Mouse (Mus musculus): ENCODE results near the gene Isyna1. TPM values are rescaled to one million over a fixed set of nuclear protein-coding genes. Genes with fewer than 3 reads are reported as not detected.

The Isyna1 gene
- polyA plus RNA-seq, 1 experiment = 18.6 TPM

- H3K27ac ChIP-seq (ENCODE audit: insufficient read depth, low read length) = no peak overlapping the region
- no peak overlapping the region for H3K4me3 ChIP-seq (ENCODE audit: insufficient read depth, low read length)
- TF ChIP-seq CTCF (IDR thresholded peaks at IDR 0.05; ENCODE audit: borderline replicate concordance, insufficient read depth, low read length) (no peak), POLR2A (IDR thresholded peaks at IDR 0.05; ENCODE audit: low read depth, low read length) (no peak)
- H3K4me1 ChIP-seq (ENCODE audit: control insufficient read depth, insufficient read depth, low read length) = peaks cover 6% of the 10 kb centered on the region; the same call in 1 of the 2 replicates
Observed at GRCm38 (mm10) chr8:70558983-70559382, 35.2 kb upstream of the Isyna1 start.

GRCm38 (mm10) chr8:70560096-70560495 is 34.1 kb upstream of the Isyna1 start:
- TF ChIP-seq CTCF (IDR thresholded peaks at IDR 0.05; ENCODE audit: borderline replicate concordance, insufficient read depth, low read length) (no peak), POLR2A (IDR thresholded peaks at IDR 0.05; ENCODE audit: low read depth, low read length) (no peak)
- Histone ChIP-seq H3K4me1 (ENCODE audit: control insufficient read depth, insufficient read depth, low read length) (peaks cover 6% of the 10 kb centered on the region; the same call in 1 of the 2 replicates), H3K4me3 (ENCODE audit: insufficient read depth, low read length) (no peak overlapping the region), H3K27ac (ENCODE audit: insufficient read depth, low read length) (no peak overlapping the region)

- Histone ChIP-seq H3K4me1 (ENCODE audit: control insufficient read depth, insufficient read depth, low read length) (peaks cover 6% of the 10 kb centered on the region; the same call in 1 of the 2 replicates), H3K4me3 (ENCODE audit: insufficient read depth, low read length) (no peak overlapping the region), H3K27ac (ENCODE audit: insufficient read depth, low read length) (no peak overlapping the region)
- TF ChIP-seq POLR2A (IDR thresholded peaks at IDR 0.05; ENCODE audit: low read depth, low read length) (no peak), CTCF (IDR thresholded peaks at IDR 0.05; ENCODE audit: borderline replicate concordance, insufficient read depth, low read length) (no peak)
Observed at GRCm38 (mm10) chr8:70560564-70560963, 33.6 kb upstream of the Isyna1 start.

GRCm38 (mm10) chr8:70561357-70561756 is 32.8 kb upstream of the Isyna1 start:
- Histone ChIP-seq H3K4me1 (ENCODE audit: control insufficient read depth, insufficient read depth, low read length) (peaks cover 6% of the 10 kb centered on the region; the same call in 1 of the 2 replicates), H3K27ac (ENCODE audit: insufficient read depth, low read length) (no peak overlapping the region), H3K4me3 (ENCODE audit: insufficient read depth, low read length) (no peak overlapping the region)
- TF ChIP-seq CTCF (IDR thresholded peaks at IDR 0.05; ENCODE audit: borderline replicate concordance, insufficient read depth, low read length) (no peak), POLR2A (IDR thresholded peaks at IDR 0.05; ENCODE audit: low read depth, low read length) (no peak)

- no peak for TF ChIP-seq POLR2A (IDR thresholded peaks at IDR 0.05; ENCODE audit: low read depth, low read length)
- TF ChIP-seq CTCF (IDR thresholded peaks at IDR 0.05; ENCODE audit: borderline replicate concordance, insufficient read depth, low read length) = no peak
- H3K4me1 ChIP-seq (ENCODE audit: control insufficient read depth, insufficient read depth, low read length) = peaks cover 6% of the 10 kb centered on the region; the same call in 1 of the 2 replicates
- H3K27ac ChIP-seq (ENCODE audit: insufficient read depth, low read length) = no peak overlapping the region
Observed at GRCm38 (mm10) chr8:70561809-70562535, 32.2 kb upstream of the Isyna1 start.

GRCm38 (mm10) chr8:70562802-70563201 is 31.4 kb upstream of the Isyna1 start:
- TF ChIP-seq POLR2A (IDR thresholded peaks at IDR 0.05; ENCODE audit: low read depth, low read length) (no peak), CTCF (IDR thresholded peaks at IDR 0.05; ENCODE audit: borderline replicate concordance, insufficient read depth, low read length) (no peak)

More at GRCm38 (mm10) chr8:70561809-70562535, 32.2 kb upstream of the Isyna1 start:
- H3K4me3 ChIP-seq (ENCODE audit: insufficient read depth, low read length) = no peak overlapping the region

GRCm38 (mm10) chr8:70563763-70564387 is 30.3 kb upstream of the Isyna1 start:
- Histone ChIP-seq H3K27ac (ENCODE audit: insufficient read depth, low read length) (no peak overlapping the region), H3K4me3 (ENCODE audit: insufficient read depth, low read length) (no peak overlapping the region), H3K4me1 (ENCODE audit: control insufficient read depth, insufficient read depth, low read length) (peaks cover 3% of the 10 kb centered on the region; the same call in 1 of the 2 replicates)
- TF ChIP-seq POLR2A (IDR thresholded peaks at IDR 0.05; ENCODE audit: low read depth, low read length) = no peak
- no peak for TF ChIP-seq CTCF (IDR thresholded peaks at IDR 0.05; ENCODE audit: borderline replicate concordance, insufficient read depth, low read length)

More at GRCm38 (mm10) chr8:70562802-70563201, 31.4 kb upstream of the Isyna1 start:
- peaks cover 6% of the 10 kb centered on the region; the same call in 1 of the 2 replicates for H3K4me1 ChIP-seq (ENCODE audit: control insufficient read depth, insufficient read depth, low read length)
- no peak overlapping the region for H3K27ac ChIP-seq (ENCODE audit: insufficient read depth, low read length)
- no peak overlapping the region for H3K4me3 ChIP-seq (ENCODE audit: insufficient read depth, low read length)

GRCm38 (mm10) chr8:70564696-70565235 is 29.4 kb upstream of the Isyna1 start:
- Histone ChIP-seq H3K27ac (ENCODE audit: insufficient read depth, low read length) (no peak overlapping the region), H3K4me3 (ENCODE audit: insufficient read depth, low read length) (no peak overlapping the region), H3K4me1 (ENCODE audit: control insufficient read depth, insufficient read depth, low read length) (peaks cover 3% of the 10 kb centered on the region; the same call in 1 of the 2 replicates)
- no peak for TF ChIP-seq POLR2A (IDR thresholded peaks at IDR 0.05; ENCODE audit: low read depth, low read length)
- TF ChIP-seq CTCF (IDR thresholded peaks at IDR 0.05; ENCODE audit: borderline replicate concordance, insufficient read depth, low read length) = no peak

- TF ChIP-seq POLR2A (IDR thresholded peaks at IDR 0.05; ENCODE audit: low read depth, low read length) (no peak), CTCF (IDR thresholded peaks at IDR 0.05; ENCODE audit: borderline replicate concordance, insufficient read depth, low read length) (no peak)
- H3K4me3 ChIP-seq (ENCODE audit: insufficient read depth, low read length) = no peak overlapping the region
- H3K27ac ChIP-seq (ENCODE audit: insufficient read depth, low read length) = no peak overlapping the region
- H3K4me1 ChIP-seq (ENCODE audit: control insufficient read depth, insufficient read depth, low read length) = peaks cover 3% of the 10 kb centered on the region; the same call in 1 of the 2 replicates
Observed at GRCm38 (mm10) chr8:70565561-70565960, 28.6 kb upstream of the Isyna1 start.
